Mouse (Mus musculus): ENCODE measurements around the gene Frmd5. TPM values are rescaled to one million over a fixed set of nuclear protein-coding genes. Genes with fewer than 3 reads are reported as not detected.

Frmd5 gene
- total and polyA plus RNA-seq, 2 experiments from 2014 or later: 125 to 231 TPM

DNA sequence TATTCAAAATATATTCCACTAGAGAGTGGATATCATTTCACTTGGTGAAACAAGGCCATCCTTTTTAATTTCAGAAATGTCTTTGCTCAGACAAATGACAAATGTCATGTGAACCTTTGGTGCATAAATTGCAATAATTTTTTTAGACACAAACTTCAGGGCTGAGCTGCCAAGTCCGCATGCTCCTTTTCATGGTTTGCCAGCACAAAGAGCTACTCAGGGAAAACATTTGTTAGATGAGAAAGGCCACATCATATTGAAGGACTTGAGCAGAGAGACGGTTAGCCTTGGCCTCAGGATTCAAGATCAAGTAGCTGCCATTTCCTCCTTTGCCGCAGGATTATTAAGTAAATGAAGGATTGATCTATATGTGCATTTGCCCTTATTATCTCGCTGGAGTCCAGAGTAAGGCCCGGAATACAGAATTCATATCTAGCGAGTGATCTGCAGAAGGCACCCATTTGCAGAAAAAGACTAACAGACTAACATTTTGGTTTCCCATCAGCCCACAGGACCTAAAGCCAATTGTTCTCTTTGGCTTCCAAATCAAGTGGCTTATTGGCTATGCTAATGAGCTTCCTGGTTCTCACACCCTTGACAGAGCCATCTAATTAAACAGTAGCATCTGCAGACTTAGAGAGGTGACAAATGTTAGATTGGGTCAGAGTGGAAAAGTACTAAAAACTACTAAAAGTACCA lies 146.3 kb downstream of the Frmd5 start:
- H3K9ac ChIP-seq (replicated peaks; ENCODE audit: low read depth, low read length): no peak overlapping the region
- no peak overlapping the region for H3K4me3 ChIP-seq (ENCODE audit: low read depth, low read length)
- H3K27me3 ChIP-seq (ENCODE audit: control insufficient read depth, insufficient read depth, low read length): no peaks in the 10 kb centered on the region
- H3K4me2 ChIP-seq (ENCODE audit: low read depth, low read length): no peak overlapping the region
- TF ChIP-seq EP300 (IDR thresholded peaks at IDR 0.05; ENCODE audit: low read depth): no peak
- no peak for TF ChIP-seq CTCF (IDR thresholded peaks at IDR 0.05; ENCODE audit: low read depth)
- 79% methylated on average over 6 of the region's 6 CpGs for WGBS
- no peak overlapping the region for H3K27ac ChIP-seq (ENCODE audit: low read depth)
- no peaks in the 10 kb centered on the region for H3K36me3 ChIP-seq (replicated peaks; ENCODE audit: control insufficient read depth, insufficient read depth, low read length)
- no peaks in the 10 kb centered on the region for H3K9me3 ChIP-seq (replicated peaks; ENCODE audit: control insufficient read depth, low read length)
- ATAC-seq (ENCODE audit: insufficient read depth, low read depth) (no peak), DNase-seq (ENCODE audit: low spot score) (no peak)
- 0 out of 2 replicates have a peak, but pooled peaks cover 8% of the 10 kb centered on the region for H3K4me1 ChIP-seq (ENCODE audit: control insufficient read depth, insufficient read depth)

- no peaks in the 10 kb centered on the region for H3K36me3 ChIP-seq (replicated peaks; ENCODE audit: control insufficient read depth, insufficient read depth, low read length)
Observed at GRCm38 (mm10) chr2:121659350-121659749, 147.5 kb downstream of the Frmd5 start.

GRCm38 (mm10) chr2:121658123-121658767 lies 148.6 kb downstream of the Frmd5 start:
- ATAC-seq (ENCODE audit: insufficient read depth, low read depth): no peak
- Histone ChIP-seq H3K9me3 (replicated peaks; ENCODE audit: control insufficient read depth, low read length) (no peaks in the 10 kb centered on the region), H3K36me3 (replicated peaks; ENCODE audit: control insufficient read depth, insufficient read depth, low read length) (no peaks in the 10 kb centered on the region), H3K4me3 (ENCODE audit: low read depth, low read length) (no peak overlapping the region), H3K27me3 (ENCODE audit: control insufficient read depth, insufficient read depth, low read length) (no peaks in the 10 kb centered on the region), H3K4me2 (ENCODE audit: low read depth, low read length) (no peak overlapping the region), H3K4me1 (ENCODE audit: control insufficient read depth, insufficient read depth) (0 out of 2 replicates have a peak, but pooled peaks cover 8% of the 10 kb centered on the region), H3K9ac (replicated peaks; ENCODE audit: low read depth, low read length) (no peak overlapping the region), H3K27ac (ENCODE audit: low read depth) (no peak overlapping the region)
- TF ChIP-seq EP300 (IDR thresholded peaks at IDR 0.05; ENCODE audit: low read depth) (no peak), CTCF (IDR thresholded peaks at IDR 0.05; ENCODE audit: low read depth) (no peak)
- WGBS: 78% methylated on average over 5 of the region's 5 CpGs
- DNase-seq (ENCODE audit: low spot score): no peak

More at GRCm38 (mm10) chr2:121659350-121659749, 147.5 kb downstream of the Frmd5 start:
- H3K27ac ChIP-seq (ENCODE audit: low read depth): no peak overlapping the region
- no peak for TF ChIP-seq EP300 (IDR thresholded peaks at IDR 0.05; ENCODE audit: low read depth)
- no peak for TF ChIP-seq CTCF (IDR thresholded peaks at IDR 0.05; ENCODE audit: low read depth)
- no peaks in the 10 kb centered on the region for H3K9me3 ChIP-seq (replicated peaks; ENCODE audit: control insufficient read depth, low read length)
- 60% methylated on average over 4 of the region's 4 CpGs for WGBS
- H3K4me2 ChIP-seq (ENCODE audit: low read depth, low read length): no peak overlapping the region
- H3K27me3 ChIP-seq (ENCODE audit: control insufficient read depth, insufficient read depth, low read length): no peaks in the 10 kb centered on the region
- no peak overlapping the region for H3K9ac ChIP-seq (replicated peaks; ENCODE audit: low read depth, low read length)
- ATAC-seq (ENCODE audit: insufficient read depth, low read depth): no peak
- no peak overlapping the region for H3K4me3 ChIP-seq (ENCODE audit: low read depth, low read length)
- H3K4me1 ChIP-seq (ENCODE audit: control insufficient read depth, insufficient read depth): 0 out of 2 replicates have a peak, but pooled peaks cover 8% of the 10 kb centered on the region
- DNase-seq (ENCODE audit: low spot score): no peak

DNA sequence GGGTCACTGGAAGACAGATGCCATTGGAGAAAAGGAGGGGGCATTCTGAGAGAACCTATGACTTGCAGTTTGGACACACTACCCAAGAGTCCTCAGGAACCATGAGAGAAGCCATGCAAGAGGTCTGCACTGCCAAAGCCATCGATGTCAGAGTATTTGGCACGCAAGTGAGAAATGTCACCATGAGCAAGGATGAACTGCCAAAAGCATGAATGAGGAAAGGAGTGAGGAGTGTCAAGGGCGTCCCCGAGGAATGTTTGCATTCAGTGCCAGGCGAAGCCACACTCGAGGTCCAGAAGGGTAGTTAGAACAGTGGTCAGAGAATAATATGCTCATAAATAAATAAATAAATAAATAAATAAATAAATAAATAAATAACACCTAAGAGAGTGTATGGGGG lies 150.9 kb downstream of the Frmd5 start:
- ATAC-seq (ENCODE audit: insufficient read depth, low read depth) (no peak), DNase-seq (ENCODE audit: low spot score) (no peak)
- TF ChIP-seq EP300 (IDR thresholded peaks at IDR 0.05; ENCODE audit: low read depth) (no peak), CTCF (IDR thresholded peaks at IDR 0.05; ENCODE audit: low read depth) (no peak)
- no peak overlapping the region for H3K9ac ChIP-seq (replicated peaks; ENCODE audit: low read depth, low read length)
- H3K4me2 ChIP-seq (ENCODE audit: low read depth, low read length): no peak overlapping the region
- 81% methylated on average over 6 of the region's 6 CpGs for WGBS
- no peaks in the 10 kb centered on the region for H3K27me3 ChIP-seq (ENCODE audit: control insufficient read depth, insufficient read depth, low read length)
- H3K9me3 ChIP-seq (replicated peaks; ENCODE audit: control insufficient read depth, low read length): no peaks in the 10 kb centered on the region
- H3K4me3 ChIP-seq (ENCODE audit: low read depth, low read length): no peak overlapping the region
- no peak overlapping the region for H3K27ac ChIP-seq (ENCODE audit: low read depth)
- H3K36me3 ChIP-seq (replicated peaks; ENCODE audit: control insufficient read depth, insufficient read depth, low read length): no peaks in the 10 kb centered on the region
- 0 out of 2 replicates have a peak, but pooled peaks cover 5% of the 10 kb centered on the region for H3K4me1 ChIP-seq (ENCODE audit: control insufficient read depth, insufficient read depth)

GRCm38 (mm10) chr2:121655106-121655505 lies 151.8 kb downstream of the Frmd5 start:
- Histone ChIP-seq H3K36me3 (replicated peaks; ENCODE audit: control insufficient read depth, insufficient read depth, low read length) (no peaks in the 10 kb centered on the region), H3K4me1 (ENCODE audit: control insufficient read depth, insufficient read depth) (0 out of 2 replicates have a peak, but pooled peaks cover 3% of the 10 kb centered on the region), H3K27me3 (ENCODE audit: control insufficient read depth, insufficient read depth, low read length) (no peaks in the 10 kb centered on the region), H3K9ac (replicated peaks; ENCODE audit: low read depth, low read length) (no peak overlapping the region), H3K4me2 (ENCODE audit: low read depth, low read length) (no peak overlapping the region), H3K9me3 (replicated peaks; ENCODE audit: control insufficient read depth, low read length) (no peaks in the 10 kb centered on the region), H3K27ac (ENCODE audit: low read depth) (no peak overlapping the region), H3K4me3 (ENCODE audit: low read depth, low read length) (no peak overlapping the region)
- WGBS: 71% methylated on average over 8 of the region's 8 CpGs
- TF ChIP-seq EP300 (IDR thresholded peaks at IDR 0.05; ENCODE audit: low read depth) (no peak), CTCF (IDR thresholded peaks at IDR 0.05; ENCODE audit: low read depth) (no peak)
- DNase-seq (ENCODE audit: low spot score) (no peak), ATAC-seq (ENCODE audit: insufficient read depth, low read depth) (no peak)
